Mouse (Mus musculus) heart, adult 2 months (tissue): Measurements from ENCODE around the gene Aanat.

Experiments used
- CTCF ChIP-seq: fragments of 200-600 bp; IDR thresholded peaks from 2 replicates; pipeline ENCODE4 v1.8.1; 2022; ENCODE audit warnings: antibody characterized with exemption, mild to moderate bottlenecking, moderate library complexity
- EP300 ChIP-seq: fragments of 200-500 bp; IDR thresholded peaks from 2 replicates; pipeline ENCODE4 v1.6.1; 2011; ENCODE audit warnings: low read depth, low read length, control low read depth; ENCODE audit not compliant: insufficient read depth

DNA sequence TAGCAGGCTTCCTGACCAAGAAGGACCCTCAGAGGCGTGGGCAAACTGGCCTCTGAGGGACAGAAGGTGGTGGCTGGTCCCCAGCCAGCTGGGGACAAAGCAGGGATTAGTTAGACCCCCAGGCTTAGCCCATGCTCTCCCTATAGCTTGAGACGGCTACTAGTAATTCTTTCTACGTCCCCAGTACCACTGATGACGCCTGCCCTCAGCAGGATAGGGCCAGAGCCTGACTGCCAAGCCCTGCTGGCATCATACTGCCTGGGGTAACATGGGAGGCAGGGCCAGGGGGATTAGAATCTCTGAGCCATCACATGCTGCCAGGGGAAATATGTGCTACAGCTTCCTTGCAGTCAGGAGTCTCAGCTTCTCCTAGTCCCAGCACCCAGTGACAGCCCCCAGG, 7.1 kb downstream of the Aanat start:
- TF ChIP-seq CTCF (no peak), EP300 (no peak)
